Mouse (Mus musculus): Measurements from ENCODE around the gene Ice2. TPM values are rescaled to one million over a fixed set of nuclear protein-coding genes. Genes with fewer than 3 reads are reported as not detected.

The Ice2 gene
- polyA plus RNA-seq, 1 experiment from 2014 or later = 22.2 TPM

DNA sequence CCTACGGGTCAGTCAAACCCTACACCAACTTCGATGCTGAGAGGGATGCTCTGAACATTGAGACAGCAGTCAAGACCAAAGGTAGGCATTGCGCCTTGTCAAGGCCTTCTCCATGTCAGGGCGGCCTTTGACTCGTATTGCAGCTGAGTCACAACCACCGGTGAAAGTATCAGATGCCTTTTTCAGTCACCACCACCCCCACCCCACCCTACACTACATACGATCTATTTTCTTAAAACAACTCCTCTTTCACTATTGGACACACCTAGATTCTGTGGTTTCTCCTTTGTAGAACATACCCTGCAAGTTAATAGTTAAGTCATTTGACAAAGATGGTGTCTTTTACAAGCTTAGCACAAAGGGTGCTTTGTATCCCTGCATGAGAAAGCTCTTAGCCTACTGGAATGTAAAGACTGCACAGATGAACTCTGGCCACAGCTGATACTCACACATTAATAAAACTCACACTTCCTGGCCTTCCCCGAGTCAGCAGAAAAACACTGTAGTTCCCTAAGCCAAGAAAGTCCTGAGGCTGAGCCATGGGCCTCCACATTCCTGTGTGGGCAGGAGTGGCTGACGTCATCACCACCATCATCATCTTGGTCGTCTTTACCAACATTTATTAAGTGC, 69.7 kb downstream of the Ice2 start:
- Histone ChIP-seq H3K27ac (peak overlapping the region; percentile 40; the same call in 1 of the 2 replicates), H3K4me1 (peaks cover 69% of the 10 kb centered on the region), H3K4me3 (no peak overlapping the region), H3K27me3 (no peaks in the 10 kb centered on the region), H3K4me2 (replicated peaks) (no peak overlapping the region), H3K9me3 (no peaks in the 10 kb centered on the region), H3K9ac (no peak overlapping the region), H3K36me3 (peaks cover 32% of the 10 kb centered on the region)
- ATAC-seq (ENCODE audit: low FRiP score, low read depth) = peak; percentile 55; the same call in 1 of the 2 replicates
- WGBS = 54% methylated on average over 10 of the region's 10 CpGs

GRCm38 (mm10) chr9:69468991-69469390, 71.3 kb downstream of the Ice2 start:
- H3K36me3 ChIP-seq = peaks cover 47% of the 10 kb centered on the region
- 0 out of 2 replicates have a peak overlapping the region, but pooled peaks have one; percentile 84 for H3K27ac ChIP-seq
- peak; percentile 49; the same call in 1 of the 2 replicates for ATAC-seq (ENCODE audit: low FRiP score, low read depth)
- no peaks in the 10 kb centered on the region for H3K9me3 ChIP-seq
- peaks cover 68% of the 10 kb centered on the region for H3K4me1 ChIP-seq
- H3K4me2 ChIP-seq (replicated peaks) = peak overlapping the region; percentile 37; the same call in 1 of the 2 replicates
- no peak overlapping the region for H3K9ac ChIP-seq
- no peaks in the 10 kb centered on the region for H3K27me3 ChIP-seq
- no peak overlapping the region for H3K4me3 ChIP-seq
- 6% methylated on average over 9 of the region's 9 CpGs for WGBS

DNA sequence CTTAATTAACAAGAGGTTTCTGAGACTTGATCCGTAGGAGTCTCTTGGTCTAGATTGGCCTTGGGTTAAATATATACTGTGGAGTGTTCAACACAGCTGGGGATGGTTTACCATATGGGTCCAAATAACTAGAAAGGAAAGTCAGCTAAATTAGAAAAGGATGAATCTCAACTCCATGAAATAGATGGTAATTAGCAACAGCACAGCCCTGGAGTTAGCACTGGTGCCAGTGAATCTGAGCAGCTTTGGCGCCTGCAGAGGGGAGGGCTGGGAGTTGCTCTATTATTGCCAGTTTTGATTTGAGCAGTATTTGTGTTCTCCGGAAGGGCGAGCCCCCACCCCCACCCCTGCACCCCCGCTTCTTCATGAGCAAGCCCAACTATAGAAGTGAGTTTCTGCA, 72.7 kb downstream of the Ice2 start:
- Histone ChIP-seq H3K27me3 (no peaks in the 10 kb centered on the region), H3K4me2 (replicated peaks) (peak overlapping the region; percentile 46), H3K4me1 (peaks cover 68% of the 10 kb centered on the region), H3K4me3 (no peak overlapping the region), H3K36me3 (peaks cover 49% of the 10 kb centered on the region), H3K9me3 (no peaks in the 10 kb centered on the region), H3K9ac (no peak overlapping the region), H3K27ac (peak overlapping the region; percentile 84)
- WGBS = 15% methylated on average over 5 of the region's 5 CpGs
- ATAC-seq (ENCODE audit: low FRiP score, low read depth) = no peak

DNA sequence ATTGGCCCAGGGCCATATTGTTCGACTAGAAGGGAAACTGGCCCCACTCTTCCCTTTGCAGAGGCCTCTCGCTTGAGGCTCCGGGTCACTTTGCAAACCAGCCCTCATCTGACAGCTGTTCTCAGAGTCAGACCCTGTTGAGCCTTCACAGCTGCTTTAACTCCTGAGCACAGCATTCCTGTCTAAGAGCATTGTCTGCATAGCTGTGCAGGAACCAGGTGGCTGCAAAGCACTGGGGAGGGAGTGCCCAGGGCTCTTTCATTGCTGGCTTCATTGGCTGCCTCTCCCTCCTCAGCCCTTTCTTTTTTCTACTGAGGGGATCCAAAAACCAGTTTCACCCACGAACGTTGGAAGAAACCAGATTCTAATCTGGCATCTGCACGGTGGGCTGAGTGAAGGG, 73.2 kb downstream of the Ice2 start:
- Histone ChIP-seq H3K9me3 (no peaks in the 10 kb centered on the region), H3K27me3 (no peaks in the 10 kb centered on the region), H3K36me3 (peaks cover 45% of the 10 kb centered on the region), H3K9ac (no peak overlapping the region), H3K4me2 (replicated peaks) (peak overlapping the region; percentile 46), H3K4me3 (no peak overlapping the region), H3K4me1 (peaks cover 65% of the 10 kb centered on the region), H3K27ac (peak overlapping the region; percentile 84)
- 7% methylated on average over 6 of the region's 6 CpGs for WGBS
- peak; percentile 85 for ATAC-seq (ENCODE audit: low FRiP score, low read depth)

GRCm38 (mm10) chr9:69472724-69473123, 75.0 kb downstream of the Ice2 start:
- H3K27ac ChIP-seq = peak overlapping the region; percentile 23; the same call in 1 of the 2 replicates
- 85% methylated on average over 6 of the region's 6 CpGs for WGBS
- no peak overlapping the region for H3K4me2 ChIP-seq (replicated peaks)
- H3K27me3 ChIP-seq = no peaks in the 10 kb centered on the region
- H3K36me3 ChIP-seq = peaks cover 46% of the 10 kb centered on the region
- H3K4me3 ChIP-seq = no peak overlapping the region
- peaks cover 62% of the 10 kb centered on the region for H3K4me1 ChIP-seq
- no peaks in the 10 kb centered on the region for H3K9me3 ChIP-seq
- no peak overlapping the region for H3K9ac ChIP-seq
- ATAC-seq (ENCODE audit: low FRiP score, low read depth) = no peak

DNA sequence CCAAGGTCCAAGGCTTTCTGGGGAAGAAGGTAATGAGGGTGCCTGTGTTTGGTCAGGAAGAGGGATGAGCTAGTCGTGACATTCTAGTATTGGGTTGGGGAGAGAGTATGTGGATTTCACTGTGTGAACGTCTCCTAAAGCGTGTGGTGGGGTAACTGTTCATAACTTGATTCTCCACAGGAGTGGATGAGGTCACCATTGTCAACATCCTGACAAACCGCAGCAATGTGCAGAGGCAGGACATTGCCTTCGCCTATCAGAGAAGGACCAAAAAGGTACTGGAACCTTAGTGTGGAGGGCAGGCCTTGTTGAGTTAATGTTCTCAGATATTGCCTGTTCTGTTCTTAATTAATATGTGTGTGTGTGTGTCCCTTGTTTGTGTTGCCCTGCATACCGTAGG, 78.2 kb downstream of the Ice2 start:
- no peaks in the 10 kb centered on the region for H3K9me3 ChIP-seq
- H3K9ac ChIP-seq = no peak overlapping the region
- H3K4me1 ChIP-seq = peaks cover 43% of the 10 kb centered on the region
- H3K4me3 ChIP-seq = no peak overlapping the region
- no peak overlapping the region for H3K27ac ChIP-seq
- peaks cover 56% of the 10 kb centered on the region for H3K36me3 ChIP-seq
- ATAC-seq (ENCODE audit: low FRiP score, low read depth) = no peak
- no peak overlapping the region for H3K4me2 ChIP-seq (replicated peaks)
- 71% methylated on average over 6 of the region's 6 CpGs for WGBS
- H3K27me3 ChIP-seq = peaks cover 3% of the 10 kb centered on the region; the same call in 1 of the 2 replicates

DNA sequence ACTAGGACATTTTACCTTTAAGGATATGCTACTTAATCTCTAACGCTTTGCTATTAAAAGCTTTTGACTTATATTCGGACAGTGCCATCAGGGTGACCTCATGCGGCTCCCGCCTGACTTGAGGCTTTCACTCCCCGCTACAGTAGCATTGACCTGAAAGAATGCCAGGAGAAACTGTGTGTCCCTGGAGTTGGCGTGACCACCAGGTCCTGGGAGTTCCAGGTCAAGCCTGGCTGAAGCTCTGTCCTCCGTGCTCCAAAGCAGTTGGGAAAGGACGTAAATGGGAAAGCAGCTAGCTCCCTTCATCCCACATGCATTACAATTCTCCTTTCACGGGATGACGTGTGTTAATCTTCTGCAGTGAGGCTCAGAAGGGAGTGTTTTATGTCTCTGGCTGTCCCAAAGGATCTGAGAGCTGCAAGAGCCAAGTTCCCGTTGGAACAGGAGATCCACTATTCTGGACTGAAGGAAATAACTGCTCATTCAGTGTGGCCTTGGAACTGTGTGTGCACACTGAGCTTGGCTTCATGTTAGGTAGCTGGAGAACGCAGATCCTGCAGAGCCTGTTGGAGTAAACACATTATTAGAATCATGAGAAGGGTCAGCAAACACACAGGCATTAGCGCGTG, 79.6 kb downstream of the Ice2 start:
- Histone ChIP-seq H3K4me3 (no peak overlapping the region), H3K4me1 (peaks cover 29% of the 10 kb centered on the region), H3K4me2 (replicated peaks) (no peak overlapping the region), H3K9me3 (no peaks in the 10 kb centered on the region), H3K27ac (peak overlapping the region; percentile 44; the same call in 1 of the 2 replicates), H3K36me3 (peaks cover 62% of the 10 kb centered on the region), H3K27me3 (peaks cover 14% of the 10 kb centered on the region; the same call in 1 of the 2 replicates), H3K9ac (no peak overlapping the region; the same call in 1 of the 2 replicates)
- 60% methylated on average over 14 of the region's 14 CpGs for WGBS
- no peak for ATAC-seq (ENCODE audit: low FRiP score, low read depth)

DNA sequence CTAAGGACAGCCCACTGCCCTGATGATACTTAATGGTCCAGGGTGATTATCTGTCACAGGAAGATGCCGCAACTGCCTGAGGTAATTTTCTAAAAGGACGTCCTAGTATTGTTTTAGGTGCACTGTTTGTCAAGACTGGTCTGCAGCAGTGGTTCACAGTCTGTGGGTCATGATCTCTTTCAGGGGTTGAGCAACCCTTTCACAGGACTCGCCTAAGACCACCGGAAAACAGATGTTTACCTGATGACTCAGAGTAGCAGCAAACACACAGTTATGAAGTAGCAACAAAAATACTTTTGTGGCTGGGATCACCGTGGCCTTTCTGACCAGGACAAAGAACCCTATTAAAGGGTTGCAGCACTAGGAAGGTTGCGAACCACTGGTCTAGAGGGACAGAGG, 80.1 kb downstream of the Ice2 start:
- peaks cover 24% of the 10 kb centered on the region for H3K4me1 ChIP-seq
- H3K27me3 ChIP-seq = peaks cover 19% of the 10 kb centered on the region
- H3K9me3 ChIP-seq = no peaks in the 10 kb centered on the region
- no peak overlapping the region for H3K9ac ChIP-seq
- H3K4me3 ChIP-seq = no peak overlapping the region
- no peak for ATAC-seq (ENCODE audit: low FRiP score, low read depth)
- peak overlapping the region; percentile 44; the same call in 1 of the 2 replicates for H3K27ac ChIP-seq
- H3K36me3 ChIP-seq = peaks cover 60% of the 10 kb centered on the region
- no peak overlapping the region for H3K4me2 ChIP-seq (replicated peaks)
- 55% methylated on average over 6 of the region's 6 CpGs for WGBS

DNA sequence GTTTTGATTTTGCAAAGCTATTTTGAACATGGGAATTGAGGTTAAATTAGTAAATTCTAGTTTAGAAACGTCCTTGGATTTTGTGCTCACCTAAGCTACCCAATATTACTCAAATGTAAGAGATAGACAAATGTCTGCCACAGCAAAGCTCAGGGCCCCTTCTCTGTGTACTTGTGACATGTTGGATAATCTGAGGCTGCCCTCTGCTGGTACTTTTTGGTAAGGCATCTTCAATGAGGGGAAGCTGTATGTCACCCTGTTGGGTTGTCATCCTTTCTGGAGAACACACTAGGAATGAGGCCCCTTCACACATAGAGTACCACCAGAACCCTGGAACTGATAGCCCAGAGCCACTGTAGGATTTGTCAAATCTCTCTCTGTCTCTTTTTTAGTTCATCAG, 82.6 kb downstream of the Ice2 start:
- H3K4me2 ChIP-seq (replicated peaks) = no peak overlapping the region
- H3K9ac ChIP-seq = no peak overlapping the region
- H3K4me3 ChIP-seq = no peak overlapping the region
- no peaks in the 10 kb centered on the region for H3K9me3 ChIP-seq
- WGBS = 3% methylated on average over 1 of the region's 1 CpGs
- H3K36me3 ChIP-seq = peaks cover 69% of the 10 kb centered on the region
- no peak overlapping the region for H3K27ac ChIP-seq
- ATAC-seq (ENCODE audit: low FRiP score, low read depth) = no peak
- H3K4me1 ChIP-seq = peaks cover 24% of the 10 kb centered on the region
- H3K27me3 ChIP-seq = peaks cover 36% of the 10 kb centered on the region

Small RNA genes lying within 50 kb of the gene (microRNA-seq; reads per million reads assigned to microRNA genes)
- gene Mir3109 = 2.1 reads per million, percentile 5 among the genes with 10 or more reads in this experiment

Other genes with a start within 250 kb of the Ice2 start
- gene Anxa2, start 55.7 kb downstream of the Ice2 start, polyA plus RNA-seq (2015; fragmentation: Nextera tagmentation; extraction: Ambion mirVana) = 691 and 735 TPM in 2 replicates

Data from limb, embryonic 13.5 days (tissue).